Mouse (Mus musculus) ES-Bruce4 (cell line): ENCODE data around the gene Crtac1.

ENCODE experiments used
- CTCF ChIP-seq: IDR thresholded peaks from one replicate; pipeline ENCODE4 v1.8.1; 2011; ENCODE audit warnings: low read depth, low read length
- EP300 ChIP-seq: IDR thresholded peaks from 2 replicates; pipeline ENCODE4 v1.6.1; 2011; ENCODE audit warnings: low read depth, low read length; ENCODE audit not compliant: insufficient read depth
- POLR2A ChIP-seq: IDR thresholded peaks from one replicate; pipeline ENCODE4 v1.8.1; 2011; ENCODE audit warnings: low read length; ENCODE audit not compliant: insufficient read depth

GRCm38 (mm10) chr19:42430981-42431380 lies 602 bp downstream of the Crtac1 start:
- TF ChIP-seq CTCF (no peak), POLR2A (no peak), EP300 (no peak)
